Mouse (Mus musculus) neural tube, embryonic 11.5 days (tissue): ENCODE results near the gene Srcin1. TPM values are rescaled to one million over a fixed set of nuclear protein-coding genes. Genes with fewer than 3 reads are reported as not detected.

ENCODE experiments used
- ATAC-seq: fragments of 200-750 bp; cut with Nextera tagmentation; 2 replicates; pipeline ENCODE4 v1.8.0; 2017; ENCODE audit warnings: moderate number of reproducible peaks, mild to moderate bottlenecking, moderate TSS enrichment, moderate library complexity; ENCODE audit not compliant: insufficient read depth, low FRiP score, low TSS enrichment
- DNase-seq: peaks from one replicate; pipeline ENCODE4 v3.0.0-alpha.2; 2015; ENCODE audit warnings: low spot score
- H3K27ac ChIP-seq: fragments of 300-500 bp; sonication (generic); 2 replicates; pipeline ENCODE4 v1.5.1; 2014; ENCODE audit warnings: low read depth, mild to moderate bottlenecking, low read length
- H3K27me3 ChIP-seq: fragments of 300-500 bp; sonication (generic); 2 replicates; pipeline ENCODE4 v1.6.1; 2014; ENCODE audit warnings: mild to moderate bottlenecking, low read length, mixed read lengths; ENCODE audit not compliant: control insufficient read depth, insufficient read depth
- H3K36me3 ChIP-seq: fragments of 300-500 bp; sonication (generic); 2 replicates; pipeline ENCODE4 v1.6.1; 2014; ENCODE audit warnings: mild to moderate bottlenecking, low read length, moderate library complexity, mixed read lengths; ENCODE audit not compliant: control insufficient read depth, insufficient read depth
- H3K4me1 ChIP-seq: fragments of 300-500 bp; sonication (generic); 2 replicates; pipeline ENCODE4 v1.6.1; 2014; ENCODE audit warnings: low read length, mixed read lengths; ENCODE audit not compliant: control insufficient read depth, insufficient read depth
- H3K4me2 ChIP-seq: fragments of 300-500 bp; sonication (generic); 2 replicates; pipeline ENCODE4 v1.6.1; 2014; ENCODE audit warnings: low read depth, mild to moderate bottlenecking, moderate library complexity
- H3K4me3 ChIP-seq: fragments of 300-500 bp; sonication (generic); 2 replicates; pipeline ENCODE4 v1.5.1; 2014; ENCODE audit warnings: low read depth, low read length
- H3K9ac ChIP-seq: fragments of 300-500 bp; sonication (generic); 2 replicates; pipeline ENCODE4 v1.6.1; 2014; ENCODE audit warnings: mild to moderate bottlenecking, low read length
- H3K9me3 ChIP-seq: fragments of 300-500 bp; sonication (generic); 2 replicates; pipeline ENCODE4 v1.6.1; 2016; ENCODE audit warnings: low read length; ENCODE audit not compliant: control insufficient read depth
- WGBS: fragments of 180-500 bp; shearing (Covaris S2); extraction: QIAGEN DNeasy Blood & Tissue Kit; methylation state at CpG from one replicate; pipeline ENCODE4 v1.1.7; 2014; 5-methylcytosine and 5-hydroxymethylcytosine counted together
- polyA plus RNA-seq: library from polyadenylated mRNA; unstranded; fragments of >200 nt; fragmentation: Nextera tagmentation; extraction: Ambion mirVana; gene quantifications from 2 replicates; pipeline ENCODE4 v1.2.1, GENCODE M21; 2014

The Srcin1 gene
- polyA plus RNA-seq, 1 experiment from 2014 or later = 2.5 TPM

- no peak overlapping the region for H3K4me2 ChIP-seq
These were observed 63.5 kb downstream of the Srcin1 start for GRCm38 (mm10) chr11:97512511-97512910.

DNA sequence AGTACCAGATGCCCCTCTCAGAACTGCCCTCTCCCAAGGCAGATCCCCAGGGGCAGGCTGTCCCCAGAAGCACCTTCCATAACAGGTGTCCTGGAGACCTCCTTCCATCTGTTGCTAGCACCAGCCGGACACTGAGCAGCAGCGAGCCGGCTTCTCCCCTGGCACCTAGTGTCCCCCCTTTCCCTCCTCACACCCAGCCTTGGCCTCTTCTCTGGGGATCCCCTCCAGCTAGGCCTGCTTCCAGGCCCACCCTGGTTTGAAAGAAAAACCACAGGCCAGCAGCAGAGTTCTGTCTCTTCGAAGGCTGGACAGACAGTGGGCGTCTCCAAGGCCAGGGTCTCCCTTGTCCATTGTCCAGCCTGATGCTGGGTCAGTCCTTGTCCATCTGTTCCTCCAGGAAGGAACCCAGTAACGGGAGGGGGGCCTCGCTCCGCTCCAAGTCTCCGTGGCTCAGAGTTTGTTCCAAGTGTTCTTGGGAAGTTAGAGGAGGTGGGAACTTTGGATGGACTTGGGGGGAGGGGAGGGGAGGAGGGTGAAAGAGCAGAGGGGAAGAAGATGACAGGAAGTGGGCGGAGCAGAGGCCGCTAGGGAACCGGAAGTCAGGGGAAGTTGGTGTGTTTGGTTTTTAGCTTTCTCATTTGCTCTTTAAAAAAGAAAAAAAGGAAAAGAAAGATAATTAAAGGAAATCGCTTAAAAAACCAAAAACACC is 64.2 kb downstream of the Srcin1 start:
- Histone ChIP-seq H3K9me3 (no peaks in the 10 kb centered on the region), H3K4me3 (no peak overlapping the region), H3K9ac (no peak overlapping the region), H3K4me1 (peaks cover 9% of the 10 kb centered on the region), H3K27ac (0 out of 2 replicates have a peak overlapping the region, but pooled peaks have one; percentile 0), H3K4me2 (no peak overlapping the region), H3K27me3 (no peaks in the 10 kb centered on the region), H3K36me3 (no peaks in the 10 kb centered on the region)
- WGBS = 54% methylated on average over 13 of the region's 13 CpGs
- no peak for ATAC-seq
- no peak for DNase-seq

More at GRCm38 (mm10) chr11:97512511-97512910, 63.5 kb downstream of the Srcin1 start:
- Histone ChIP-seq H3K9me3 (no peaks in the 10 kb centered on the region), H3K27me3 (no peaks in the 10 kb centered on the region), H3K4me1 (peaks cover 9% of the 10 kb centered on the region), H3K9ac (no peak overlapping the region), H3K27ac (no peak overlapping the region), H3K4me3 (no peak overlapping the region), H3K36me3 (no peaks in the 10 kb centered on the region)
- ATAC-seq = no peak
- DNase-seq = no peak
- 51% methylated on average over 6 of the region's 6 CpGs for WGBS

DNA sequence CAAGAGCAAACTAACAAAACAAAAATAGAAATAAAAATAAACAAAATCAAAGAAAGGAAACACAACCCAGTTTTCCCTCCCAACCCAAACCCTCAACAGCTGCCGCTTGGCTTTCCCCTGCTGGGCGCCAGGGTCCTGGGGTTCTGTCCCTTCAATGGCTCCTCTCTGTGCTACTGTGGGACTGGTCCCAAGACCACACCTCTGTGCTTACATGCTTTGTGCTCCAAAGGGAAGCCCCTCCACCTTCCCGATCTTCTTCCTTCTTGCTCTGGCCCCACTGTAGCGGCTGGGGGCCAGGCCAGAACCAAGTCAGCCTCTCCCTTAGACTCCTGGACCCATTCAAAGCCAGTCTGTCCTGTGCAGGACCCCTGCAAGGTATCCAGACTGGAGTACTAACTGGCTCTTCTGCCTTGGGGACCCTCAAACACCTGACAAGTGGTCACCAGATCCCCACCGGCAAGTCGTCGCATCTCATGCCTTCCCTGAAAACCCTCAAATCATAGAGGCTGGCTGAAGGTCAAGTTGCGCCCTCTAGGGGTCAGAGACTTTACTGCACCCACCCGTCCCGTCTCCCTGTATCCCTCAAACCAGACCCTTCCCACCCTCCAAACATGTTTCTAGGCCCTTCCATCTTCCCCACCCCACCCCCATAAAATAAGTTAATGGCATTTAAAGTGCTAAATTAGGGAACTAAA is 64.9 kb downstream of the Srcin1 start:
- H3K9me3 ChIP-seq = no peaks in the 10 kb centered on the region
- H3K4me1 ChIP-seq = peaks cover 9% of the 10 kb centered on the region
- 0 out of 2 replicates have a peak overlapping the region, but pooled peaks have one; percentile 0 for H3K27ac ChIP-seq
- no peak overlapping the region for H3K4me2 ChIP-seq
- H3K9ac ChIP-seq = no peak overlapping the region
- no peaks in the 10 kb centered on the region for H3K27me3 ChIP-seq
- peak; percentile 79 for DNase-seq
- H3K4me3 ChIP-seq = no peak overlapping the region
- no peak for ATAC-seq
- H3K36me3 ChIP-seq = no peaks in the 10 kb centered on the region
- 28% methylated on average over 10 of the region's 10 CpGs for WGBS

DNA sequence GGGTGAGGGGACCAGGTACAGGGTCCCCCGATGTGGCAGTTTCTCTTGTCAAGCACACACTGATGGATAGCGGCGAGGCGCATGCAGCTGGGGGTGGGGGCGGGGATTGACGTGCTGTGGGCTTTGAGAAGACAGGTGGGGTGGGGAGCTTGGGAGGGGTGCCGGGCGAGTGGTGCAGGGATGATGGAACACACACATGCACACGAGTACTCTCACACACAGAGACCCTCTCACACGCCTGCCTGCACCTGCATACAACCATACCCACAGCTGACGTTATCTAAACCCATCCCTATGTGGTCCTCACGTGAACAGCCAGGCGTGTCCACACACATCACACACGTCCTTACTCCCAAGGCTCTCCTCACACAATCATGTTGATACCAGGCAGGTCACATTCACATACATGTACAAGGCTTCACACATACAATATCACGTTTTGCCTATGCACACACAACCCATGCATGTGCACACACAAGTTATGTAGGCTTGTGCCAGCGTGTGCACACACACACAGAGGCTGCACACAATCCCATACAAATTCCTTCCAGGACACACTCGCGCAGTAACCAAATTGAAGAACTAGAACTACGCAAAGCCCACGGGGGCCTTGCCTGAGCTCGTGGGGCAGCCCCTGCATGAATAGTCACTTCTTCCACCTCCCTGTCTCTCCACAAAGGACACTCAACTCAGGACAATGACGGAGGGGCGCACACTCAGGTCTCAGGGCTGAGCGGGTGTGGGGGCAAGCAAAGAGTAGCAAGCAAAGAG is 66.1 kb downstream of the Srcin1 start:
- Histone ChIP-seq H3K9me3 (no peaks in the 10 kb centered on the region), H3K36me3 (no peaks in the 10 kb centered on the region), H3K4me1 (peaks cover 9% of the 10 kb centered on the region), H3K27ac (no peak overlapping the region), H3K9ac (no peak overlapping the region), H3K4me2 (no peak overlapping the region), H3K4me3 (no peak overlapping the region), H3K27me3 (no peaks in the 10 kb centered on the region)
- no peak for ATAC-seq
- 63% methylated on average over 21 of the region's 24 CpGs for WGBS
- DNase-seq = no peak

DNA sequence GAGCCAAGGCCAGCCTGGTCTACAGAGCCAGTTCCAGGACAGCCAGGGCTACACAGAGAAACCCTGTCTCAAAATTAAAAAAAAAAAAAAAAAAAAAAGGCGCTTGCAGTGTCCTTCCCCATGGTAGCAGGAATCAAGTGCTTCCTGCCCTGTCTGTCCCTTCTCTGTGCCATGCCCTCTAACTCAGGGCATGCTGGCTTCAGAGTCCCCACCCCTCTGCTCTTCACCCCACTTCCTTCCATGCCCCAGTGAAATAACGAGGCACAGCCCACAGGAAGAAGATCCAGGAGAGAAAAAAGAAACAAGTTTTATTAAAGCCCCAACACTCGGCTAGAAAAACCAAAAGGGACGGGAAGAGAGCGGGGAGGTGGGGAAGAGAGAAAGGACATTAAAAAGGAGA is 66.9 kb downstream of the Srcin1 start:
- Histone ChIP-seq H3K4me1 (peaks cover 9% of the 10 kb centered on the region), H3K27ac (no peak overlapping the region)
- ATAC-seq = no peak

GRCm38 (mm10) chr11:97508198-97508597 is 67.8 kb downstream of the Srcin1 start:
- 81% methylated on average over 3 of the region's 3 CpGs for WGBS
- H3K9ac ChIP-seq = no peak overlapping the region
- H3K4me2 ChIP-seq = no peak overlapping the region

More for the DNA sequence above, 66.9 kb downstream of the Srcin1 start:
- no peaks in the 10 kb centered on the region for H3K27me3 ChIP-seq
- 51% methylated on average over 5 of the region's 5 CpGs for WGBS
- no peak overlapping the region for H3K4me3 ChIP-seq
- no peak overlapping the region for H3K4me2 ChIP-seq
- H3K9me3 ChIP-seq = no peaks in the 10 kb centered on the region
- DNase-seq = no peak
- H3K9ac ChIP-seq = no peak overlapping the region
- no peaks in the 10 kb centered on the region for H3K36me3 ChIP-seq

GRCm38 (mm10) chr11:97506331-97506730 is 69.7 kb downstream of the Srcin1 start:
- 56% methylated on average over 8 of the region's 8 CpGs for WGBS
- Histone ChIP-seq H3K4me3 (no peak overlapping the region), H3K27ac (no peak overlapping the region), H3K27me3 (peaks cover 7% of the 10 kb centered on the region), H3K4me1 (peaks cover 9% of the 10 kb centered on the region), H3K9me3 (no peaks in the 10 kb centered on the region), H3K4me2 (no peak overlapping the region), H3K9ac (no peak overlapping the region), H3K36me3 (no peaks in the 10 kb centered on the region)
- ATAC-seq (no peak), DNase-seq (no peak)

More at GRCm38 (mm10) chr11:97508198-97508597, 67.8 kb downstream of the Srcin1 start:
- no peaks in the 10 kb centered on the region for H3K27me3 ChIP-seq
- no peaks in the 10 kb centered on the region for H3K9me3 ChIP-seq
- no peak overlapping the region for H3K27ac ChIP-seq
- no peak for ATAC-seq
- no peak overlapping the region for H3K4me3 ChIP-seq
- no peak for DNase-seq
- H3K4me1 ChIP-seq = peaks cover 9% of the 10 kb centered on the region
- no peaks in the 10 kb centered on the region for H3K36me3 ChIP-seq

GRCm38 (mm10) chr11:97505784-97506183 is 70.2 kb downstream of the Srcin1 start:
- no peak for DNase-seq
- H3K4me1 ChIP-seq = peaks cover 11% of the 10 kb centered on the region
- no peaks in the 10 kb centered on the region for H3K9me3 ChIP-seq
- no peaks in the 10 kb centered on the region for H3K36me3 ChIP-seq
- H3K27ac ChIP-seq = no peak overlapping the region
- no peak overlapping the region for H3K4me2 ChIP-seq
- peaks cover 13% of the 10 kb centered on the region for H3K27me3 ChIP-seq
- ATAC-seq = no peak
- no peak overlapping the region for H3K4me3 ChIP-seq
- H3K9ac ChIP-seq = no peak overlapping the region
- WGBS = 79% methylated on average over 4 of the region's 4 CpGs
